Mouse (Mus musculus) CH12.LX (cell line): ENCODE measurements around the gene Lin7b.

Experiments
- CHD1 ChIP-seq: IDR thresholded peaks from 2 replicates; pipeline ENCODE4 v1.6.1; 2012; ENCODE audit warnings: low read depth, low read length, improper control_type of control experiment, inconsistent platforms
- CTCF ChIP-seq, 2 experiments: IDR thresholded peaks in 1 of 2; conservative IDR thresholded peaks in 1 of 2; 2 replicates each; pipeline ENCODE4 v1.5.1; 2011 to 2012; ENCODE audit warnings: low read depth in 2 of 2, low read length in 2 of 2, improper control_type of control experiment in 1 of 2, inconsistent platforms in 1 of 2, mild to moderate bottlenecking in 1 of 2, moderate library complexity in 1 of 2
- ELF1 ChIP-seq: IDR thresholded peaks from 2 replicates; pipeline ENCODE4 v1.6.1; 2014; ENCODE audit warnings: low read depth, mild to moderate bottlenecking, inconsistent platforms, low read length, improper control_type of control experiment
- EP300 ChIP-seq: IDR thresholded peaks from 2 replicates; pipeline ENCODE4 v1.6.1; 2011; ENCODE audit warnings: low read length, improper control_type of control experiment
- JUND ChIP-seq: conservative IDR thresholded peaks from 2 replicates; pipeline ENCODE4 v1.6.1; 2011; ENCODE audit warnings: low read depth, low read length, improper control_type of control experiment
- MAX ChIP-seq: IDR thresholded peaks from 2 replicates; pipeline ENCODE4 v1.6.1; 2011; ENCODE audit warnings: low read length, improper control_type of control experiment
- POLR2A ChIP-seq: IDR thresholded peaks from 2 replicates; pipeline ENCODE4 v1.6.1; 2011; ENCODE audit warnings: low read depth, mild to moderate bottlenecking, improper control_type of control experiment, low read length
- POLR2AphosphoS2 ChIP-seq: IDR thresholded peaks from 2 replicates; pipeline ENCODE4 v1.6.1; 2011; ENCODE audit warnings: low read depth, low read length, improper control_type of control experiment
- SIN3A ChIP-seq: IDR thresholded peaks from 2 replicates; pipeline ENCODE4 v1.6.1; 2012; ENCODE audit warnings: low read length, improper control_type of control experiment, inconsistent platforms
- TBP ChIP-seq: conservative IDR thresholded peaks from 2 replicates; pipeline ENCODE4 v1.6.1; 2011; ENCODE audit warnings: low read depth, low read length, improper control_type of control experiment
- ZC3H11A ChIP-seq: IDR thresholded peaks from 2 replicates; pipeline ENCODE4 v1.6.1; 2012; ENCODE audit warnings: low read depth, mild to moderate bottlenecking, inconsistent platforms, low read length, improper control_type of control experiment
- ZKSCAN1 ChIP-seq: IDR thresholded peaks from 2 replicates; pipeline ENCODE4 v1.6.1; 2012; ENCODE audit warnings: low read depth, inconsistent platforms, low read length, improper control_type of control experiment, borderline replicate concordance

GRCm38 (mm10) chr7:45322245-45322644, 48.1 kb downstream of the Lin7b start:
- TF ChIP-seq CTCF (conservative IDR thresholded peaks at IDR 0.05 in 1 of 2, IDR thresholded peaks at IDR 0.05 in 1 of 2; ENCODE audit: low read depth in 2 of 2, low read length in 2 of 2) (no peak), SIN3A (no peak), ELF1 (no peak), CHD1 (no peak), POLR2AphosphoS2 (no peak), ZKSCAN1 (no peak), ZC3H11A (no peak), POLR2A (no peak), EP300 (no peak), TBP (no peak), MAX (no peak), JUND (no peak)
